Mouse (Mus musculus): ENCODE measurements around the gene Elmod3.

GRCm38 (mm10) chr6:72598791-72599557 is 761 bp upstream of the Elmod3 start:
- TF ChIP-seq CTCF (IDR thresholded peaks at IDR 0.05; ENCODE audit: control insufficient read depth, insufficient read depth, insufficient read length) (no peak), USF1 (IDR thresholded peaks at IDR 0.05; ENCODE audit: low read depth) (no peak), MAX (IDR thresholded peaks at IDR 0.05) (no peak), MYOG (IDR thresholded peaks at IDR 0.05; ENCODE audit: control insufficient read depth, extremely low read depth, insufficient read length) (no peak), CEBPB (IDR thresholded peaks at IDR 0.05; ENCODE audit: low read depth) (no peak), MYOD1 (IDR thresholded peaks at IDR 0.05; ENCODE audit: control insufficient read depth, insufficient read length, low read depth) (no peak)

All from C2C12 (cell line).